Mouse (Mus musculus) erythroid progenitor cell, adult 5-6 weeks (primary cell): ENCODE data around the gene Ccng1. TPM values are rescaled to one million over a fixed set of nuclear protein-coding genes. Genes with fewer than 3 reads are reported as not detected.
A peak's percentile ranks its signal among the peaks of the same experiment; 100 is the strongest.
"Not testable (repeated sequence)": the region's sequence is repeated elsewhere in the genome, so short reads cannot be mapped to it uniquely, and the experiment has no call there.

Source experiments
- ATAC-seq: replicated peaks from 2 replicates; pipeline ENCODE4 v1.8.0; 2016; ENCODE audit warnings: moderate number of reproducible peaks, mild to moderate bottlenecking, moderate TSS enrichment, inconsistent platforms; ENCODE audit not compliant: poor library complexity, low FRiP score, severe bottlenecking
- total RNA-seq, 2 experiments: library from RNA; stranded (forward) in 1 of 2; stranded (reverse) in 1 of 2; fragments of 150-400 nt in 1 of 2; fragments of 186-747, 209-891 nt in 1 of 2; gene quantifications; 2 replicates each; pipeline versions ENCODE4 v1.2.3 to v1.2.4; 2015 to 2017; ENCODE audit warnings: low replicate concordance in 2 of 2

Ccng1 gene
- total RNA-seq, 2 experiments from 2014 or later, result 14.5 to 36.0 TPM

DNA sequence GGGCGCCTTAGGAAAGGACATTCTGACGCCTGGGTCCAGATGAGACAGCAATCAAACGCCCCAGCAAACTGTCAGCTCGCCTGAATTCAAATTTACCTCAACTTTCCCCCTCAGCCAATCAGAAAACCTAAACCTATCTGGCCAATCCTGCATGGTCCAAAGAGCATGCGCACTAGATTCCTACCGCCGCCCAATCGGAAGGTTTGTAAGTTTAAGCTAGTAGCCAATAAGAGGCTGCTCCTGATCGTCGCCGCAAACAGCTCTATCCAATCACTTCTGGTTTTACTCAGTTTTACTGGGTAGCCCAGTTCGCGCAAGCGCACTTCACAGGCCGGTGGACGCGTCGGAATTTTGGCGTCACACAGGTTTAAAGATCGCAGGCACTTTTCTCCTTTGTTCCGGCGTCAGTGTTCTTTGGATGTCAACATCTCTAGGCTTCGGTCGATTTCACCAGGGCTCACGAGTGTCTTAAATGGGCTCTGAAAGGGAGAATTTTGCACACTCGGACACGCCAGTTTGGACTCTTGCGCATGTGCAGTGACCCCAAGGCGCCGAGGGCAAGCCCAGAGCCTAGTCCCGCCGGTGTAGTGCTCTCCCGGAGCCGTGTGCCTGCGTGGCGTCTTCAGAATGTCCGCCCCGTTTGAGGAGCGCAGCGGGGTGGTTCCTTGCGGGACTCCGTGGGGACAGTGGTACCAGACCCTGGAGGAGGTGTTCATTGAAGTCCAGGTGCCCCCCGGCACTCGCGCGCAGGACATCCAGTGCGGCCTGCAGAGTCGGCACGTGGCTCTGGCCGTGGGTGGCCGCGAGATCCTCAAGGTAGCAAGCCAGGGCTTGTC is 21.6 kb downstream of the Ccng1 start, which contains the start of the genes Hmmr and Nudcd2:
Gene Hmmr (minus strand): TSS at position 84 of the 836 bp plus-strand sequence.
Gene Nudcd2 (plus strand): TSS at position 329 of the 836 bp plus-strand sequence.
- peak; percentile 90 for ATAC-seq

- peak; percentile 53 for ATAC-seq
Measured at GRCm38 (mm10) chr11:40732997-40733338, 22.1 kb downstream of the Ccng1 start.

- no peak for ATAC-seq
Measured at GRCm38 (mm10) chr11:40718324-40718723, 36.8 kb downstream of the Ccng1 start.

- ATAC-seq, result no peak
Measured at GRCm38 (mm10) chr11:40715524-40715923, 39.6 kb downstream of the Ccng1 start.

- ATAC-seq, result no peak
Measured at GRCm38 (mm10) chr11:40713858-40714257, 41.3 kb downstream of the Ccng1 start.

GRCm38 (mm10) chr11:40709899-40710298 is 45.2 kb downstream of the Ccng1 start:
- not testable (repeated sequence) for ATAC-seq

Other genes starting within 250 kb of the Ccng1 start
- gene Mat2b, start 60.1 kb downstream of the Ccng1 start, total RNA-seq (2015; ENCODE audit: low replicate concordance), result 50.7 and 61.6 TPM in 2 replicates
- gene Mat2b, start 60.1 kb downstream of the Ccng1 start, total RNA-seq (2017; ENCODE audit: low replicate concordance), result 42.7 and 49.0 TPM in 2 replicates
- 302 and 312 TPM in 2 replicates for gene Hmmr, start 21.9 kb downstream of the Ccng1 start, total RNA-seq (2015; ENCODE audit: low replicate concordance)
- gene Hmmr, start 21.9 kb downstream of the Ccng1 start, total RNA-seq (2017; ENCODE audit: low replicate concordance), result 397 and 477 TPM in 2 replicates
- 59.5 and 60.5 TPM in 2 replicates for gene Nudcd2, start 21.6 kb downstream of the Ccng1 start, total RNA-seq (2015; ENCODE audit: low replicate concordance)
- 97.0 and 126 TPM in 2 replicates for gene Nudcd2, start 21.6 kb downstream of the Ccng1 start, total RNA-seq (2017; ENCODE audit: low replicate concordance)